Mouse (Mus musculus): ENCODE results near the gene Prkcd.

Gene Prkcd

GRCm38 (mm10) chr14:30625856-30626726 is at the start of gene Prkcd:
Gene Prkcd, minus strand, starts transcription at chr14:30626210.
- DNase-seq, result peak; percentile 69

DNA sequence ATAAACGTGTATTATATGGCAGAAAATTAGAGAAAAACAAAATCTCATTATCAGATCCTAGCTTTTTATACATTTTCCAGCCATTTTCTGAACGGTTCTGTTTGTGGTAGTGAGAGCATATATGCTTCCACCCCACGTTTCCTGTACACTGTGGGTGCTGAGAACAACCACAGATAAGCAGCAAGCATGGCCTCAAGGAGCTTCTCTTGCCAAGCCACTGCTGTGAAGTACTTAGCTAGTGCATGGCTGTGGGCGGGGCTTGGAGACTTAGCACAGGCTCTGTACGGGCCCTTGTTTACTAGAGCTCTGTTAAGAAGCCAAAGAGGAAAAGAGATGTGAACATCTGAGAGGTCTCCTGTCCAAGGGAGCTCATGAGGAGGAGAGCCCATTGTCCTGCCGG is 48.9 kb upstream of the Prkcd start:
- no peak for DNase-seq

DNA sequence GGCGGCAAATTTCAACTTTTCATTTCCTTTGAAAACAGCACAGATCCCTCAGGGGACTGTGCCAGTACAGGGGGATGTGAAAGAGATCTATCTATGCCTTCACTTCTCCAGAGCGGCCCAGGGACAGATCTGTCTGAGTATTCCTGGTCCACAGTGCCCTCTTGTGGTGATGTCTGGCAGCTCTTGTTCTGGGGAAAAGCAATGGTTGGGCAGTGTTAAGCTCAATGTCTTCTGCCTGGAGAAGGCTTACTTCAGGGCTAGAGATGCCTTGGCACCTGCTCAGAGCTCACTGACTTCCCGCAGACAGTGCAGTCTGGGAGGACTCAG is 45.9 kb upstream of the Prkcd start:
- peak; percentile 68 for DNase-seq

DNA sequence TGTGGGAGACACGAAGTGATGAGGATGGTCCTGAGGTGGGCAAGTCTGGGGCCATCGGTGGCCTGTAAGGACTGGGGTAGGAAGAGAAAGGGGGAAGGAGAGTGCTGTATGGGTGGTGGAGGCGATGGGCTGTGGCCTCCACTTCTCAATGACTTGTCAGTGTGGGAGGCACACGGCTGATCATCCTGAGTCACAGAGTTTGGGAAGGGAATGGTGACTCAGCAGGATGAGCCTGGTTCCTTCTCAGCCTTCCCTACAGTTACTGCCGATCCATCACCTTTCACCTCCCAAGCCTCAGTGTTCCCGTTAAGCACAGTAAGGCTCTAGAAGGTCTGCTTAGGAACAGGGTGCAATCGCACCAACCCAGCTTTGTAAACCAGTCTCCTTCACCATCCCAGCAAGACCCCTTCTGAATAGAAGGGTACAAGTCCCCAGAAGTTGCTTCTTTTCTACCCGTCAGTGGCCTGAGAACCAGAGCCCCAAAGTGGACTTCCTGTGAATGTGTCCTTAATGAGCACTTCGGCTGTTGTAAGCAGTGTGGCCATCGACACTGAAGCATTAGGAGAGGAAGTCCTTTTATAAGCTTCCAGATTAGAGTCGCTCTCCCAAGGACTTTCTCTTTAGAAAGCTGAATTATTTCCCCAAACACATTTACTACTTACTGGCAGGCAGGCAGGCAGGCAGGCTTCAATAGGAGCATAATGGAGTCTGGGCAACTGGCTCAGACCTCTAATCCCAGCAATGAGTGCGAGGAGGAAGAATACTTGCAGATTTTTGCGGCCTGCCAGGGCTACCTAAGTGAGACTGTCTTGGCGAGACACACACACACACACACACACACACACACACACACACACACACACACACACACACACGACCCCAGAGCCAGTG is 45.3 kb upstream of the Prkcd start:
- DNase-seq, result no peak

DNA sequence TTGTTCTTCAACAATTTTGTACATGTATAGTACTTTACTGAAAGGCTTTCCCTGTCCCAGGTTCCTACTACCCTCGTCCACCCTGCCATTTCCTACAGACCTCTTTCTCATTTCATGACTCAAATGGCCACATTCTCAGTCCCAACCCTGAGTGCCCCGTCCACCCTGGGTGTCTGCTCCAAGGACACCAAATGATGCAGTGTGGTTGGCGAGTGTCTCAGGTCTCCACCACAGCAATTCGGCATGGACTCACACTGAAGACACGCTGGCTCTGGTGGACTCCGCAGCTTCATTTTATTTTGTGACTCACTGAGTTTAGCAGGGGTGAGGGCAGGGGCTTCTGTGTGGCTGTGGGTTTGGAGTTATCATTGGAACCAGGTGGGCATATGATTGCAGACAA is 44.2 kb upstream of the Prkcd start:
- no peak for DNase-seq

DNA sequence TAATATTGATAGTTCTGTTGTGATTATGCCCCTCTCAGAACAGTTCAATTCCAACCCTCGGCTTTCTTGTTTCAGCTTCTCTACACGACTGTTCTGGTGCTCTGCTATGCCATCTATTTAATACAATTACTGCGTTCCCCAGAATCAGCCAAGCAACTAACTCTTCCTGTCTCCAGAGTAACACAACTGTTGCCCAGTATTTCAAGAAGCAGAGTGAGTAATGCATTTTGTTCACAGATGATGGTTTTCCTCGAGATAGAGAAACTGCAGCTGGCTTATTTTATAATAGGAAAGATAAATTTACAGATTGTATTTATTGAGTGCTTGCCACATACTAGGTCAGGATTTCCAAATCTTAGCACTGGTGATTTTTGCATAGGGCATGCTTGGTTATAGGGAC is 40.6 kb upstream of the Prkcd start:
- DNase-seq, result no peak

- DNase-seq, result no peak
These were observed 40.1 kb upstream of the Prkcd start for GRCm38 (mm10) chr14:30666061-30666460.

DNA sequence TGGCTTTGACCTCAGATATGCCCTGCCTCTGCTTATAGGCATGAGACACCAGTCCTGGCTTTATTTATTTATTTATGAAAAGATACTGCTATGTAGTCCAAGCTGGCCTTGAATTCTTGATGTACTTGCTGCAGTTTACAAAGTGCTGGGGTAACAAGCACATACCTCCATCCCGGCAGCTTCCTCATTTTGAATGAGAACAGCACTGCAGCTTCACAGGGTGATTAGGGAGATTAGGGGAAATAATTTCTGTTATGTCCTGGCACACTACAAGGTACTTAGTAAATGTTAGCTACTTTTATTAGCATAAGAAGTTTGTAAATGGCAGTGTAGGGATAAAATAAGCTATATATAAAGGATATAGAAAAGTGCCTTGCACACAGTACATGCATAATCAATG is 29.5 kb upstream of the Prkcd start:
- DNase-seq, result no peak

GRCm38 (mm10) chr14:30654691-30655228 is 28.8 kb upstream of the Prkcd start:
- no peak for DNase-seq

DNA sequence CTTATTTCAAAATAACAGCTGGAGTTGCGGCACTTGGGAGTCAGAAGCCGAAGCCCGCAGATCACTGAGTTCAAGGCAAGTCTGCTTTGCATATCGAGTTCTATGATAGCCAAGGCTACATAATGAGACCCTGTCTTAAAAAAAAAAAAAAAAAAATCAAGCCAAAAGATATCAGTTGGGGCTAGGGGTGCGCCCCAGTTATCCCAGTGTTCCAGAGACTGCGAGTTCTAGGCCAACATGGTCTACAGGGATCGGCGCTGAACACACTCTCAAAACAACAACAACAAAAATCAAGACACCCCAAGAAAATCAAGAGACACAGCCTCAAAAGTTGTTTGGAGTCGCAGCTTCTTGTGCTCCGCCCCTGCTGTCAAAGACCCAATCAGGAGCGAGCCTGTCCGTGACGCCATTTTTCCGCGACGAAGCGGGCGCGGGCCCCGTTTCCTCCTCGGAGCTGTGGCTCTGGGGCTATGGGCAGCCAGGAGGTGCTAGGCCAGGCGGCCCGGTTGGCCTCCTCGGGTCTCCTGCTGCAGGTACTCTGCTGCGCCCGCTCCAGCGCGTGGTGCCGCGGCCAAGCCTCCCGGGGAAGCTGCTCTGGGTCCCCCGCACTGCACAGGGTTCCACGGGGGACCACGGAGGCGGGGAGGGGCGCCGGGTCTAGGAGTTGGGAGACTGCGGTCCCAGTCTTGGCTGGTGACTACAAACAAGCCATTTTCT is 28.1 kb upstream of the Prkcd start, which contains the start of gene Rft1:
Gene Rft1 (plus strand): TSS at position 418 of the 717 bp plus-strand sequence.
- peak; percentile 95 for DNase-seq

GRCm38 (mm10) chr14:30650969-30651368 is 25.0 kb upstream of the Prkcd start:
- DNase-seq, result peak; percentile 42

DNA sequence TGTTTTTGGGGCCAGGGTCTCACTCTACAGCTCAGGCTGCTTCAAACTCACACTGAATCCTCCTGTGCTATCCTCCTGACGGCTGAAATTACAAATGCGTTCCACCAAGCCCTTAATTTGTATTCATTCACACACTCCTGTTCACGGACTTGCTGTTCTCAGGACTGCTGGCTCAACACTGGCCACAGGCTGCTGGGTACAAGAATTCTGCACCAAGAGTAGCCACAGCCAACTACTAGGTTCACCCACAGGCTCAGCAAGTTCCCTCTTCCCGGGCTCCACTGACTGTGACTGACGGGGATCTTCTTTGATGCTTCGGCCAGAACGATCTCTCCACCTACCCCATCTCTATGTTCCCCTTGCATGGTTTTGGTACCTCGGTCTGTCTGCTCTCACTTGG is 23.7 kb upstream of the Prkcd start:
- no peak for DNase-seq

DNA sequence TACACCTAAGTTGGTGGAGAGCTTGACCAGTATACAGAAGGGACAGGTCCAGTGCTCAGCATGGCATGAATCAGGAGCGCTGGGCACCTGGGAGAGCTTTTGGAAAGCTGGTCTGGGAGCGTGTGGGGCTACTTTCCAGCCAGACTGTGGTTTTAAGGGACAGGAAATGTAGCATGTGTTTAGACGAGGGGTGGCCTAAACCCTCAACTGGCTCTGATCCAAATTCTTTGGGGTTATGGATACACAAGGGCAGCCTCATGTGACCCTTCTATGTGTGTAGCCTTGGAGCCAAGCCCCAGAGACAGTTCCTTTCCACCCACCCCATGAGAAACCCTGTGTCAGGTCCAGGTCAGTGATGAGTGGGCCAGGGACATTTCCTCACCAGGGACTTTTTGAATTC is 22.5 kb upstream of the Prkcd start:
- DNase-seq, result no peak

DNA sequence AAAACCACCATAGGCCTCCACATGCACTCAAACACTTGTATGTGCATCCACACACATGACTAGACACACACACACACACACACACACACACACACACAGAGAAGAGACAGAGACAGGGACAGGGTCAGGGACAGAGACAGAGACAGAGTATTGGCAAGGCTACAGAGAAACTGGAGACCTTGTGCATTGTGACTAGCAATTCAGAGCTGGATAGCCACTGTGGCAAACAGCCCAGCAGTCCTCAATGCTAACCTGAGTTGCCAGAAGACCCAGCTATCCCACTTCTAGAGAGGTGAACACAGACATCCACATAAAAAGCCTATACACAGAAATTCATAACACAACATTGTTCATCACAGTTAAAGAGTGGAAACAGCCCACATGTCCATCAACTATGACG is 20.5 kb upstream of the Prkcd start:
- DNase-seq, result no peak

DNA sequence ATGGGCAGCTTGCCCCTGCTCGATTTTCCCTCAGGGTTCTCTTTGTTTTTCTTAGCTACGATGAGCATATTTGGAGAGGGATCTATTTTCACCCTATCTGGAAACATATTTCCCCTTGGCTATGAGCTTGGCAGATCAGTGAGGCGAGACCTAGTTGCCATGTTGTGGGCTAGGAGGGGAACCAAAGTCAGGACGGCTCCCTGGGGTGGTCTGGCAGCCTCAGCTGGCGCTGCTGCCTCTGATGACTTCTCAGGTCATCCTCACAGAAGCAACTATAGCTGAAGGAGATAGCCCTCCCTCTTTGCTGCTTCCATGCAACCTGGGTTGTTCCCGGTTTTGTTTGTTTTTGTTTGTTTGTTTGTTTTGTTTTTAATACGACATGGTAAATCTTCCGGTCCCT is 19.1 kb upstream of the Prkcd start:
- no peak for DNase-seq

DNA sequence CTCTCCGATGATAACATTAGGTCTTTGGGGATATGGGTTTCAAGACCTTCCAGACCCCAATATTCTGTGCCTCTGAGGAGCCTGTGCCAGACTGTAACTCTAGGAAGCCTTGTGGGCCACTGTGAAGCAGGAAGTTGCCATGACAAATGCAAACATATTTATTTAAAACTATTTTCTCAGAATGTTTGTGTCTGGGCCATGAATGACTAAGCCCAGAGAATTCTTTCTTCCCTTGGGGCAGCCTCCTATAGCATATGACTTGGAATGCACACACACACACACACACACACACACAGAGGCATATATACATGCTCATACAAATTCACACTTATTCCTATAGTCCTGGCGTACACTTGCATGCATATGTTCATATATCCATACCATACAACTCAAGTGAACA is 18.0 kb upstream of the Prkcd start:
- no peak for DNase-seq

- DNase-seq, result no peak
These were observed 15.7 kb upstream of the Prkcd start for GRCm38 (mm10) chr14:30641748-30642147.

GRCm38 (mm10) chr14:30638686-30639085 is 12.7 kb upstream of the Prkcd start:
- DNase-seq, result no peak

DNA sequence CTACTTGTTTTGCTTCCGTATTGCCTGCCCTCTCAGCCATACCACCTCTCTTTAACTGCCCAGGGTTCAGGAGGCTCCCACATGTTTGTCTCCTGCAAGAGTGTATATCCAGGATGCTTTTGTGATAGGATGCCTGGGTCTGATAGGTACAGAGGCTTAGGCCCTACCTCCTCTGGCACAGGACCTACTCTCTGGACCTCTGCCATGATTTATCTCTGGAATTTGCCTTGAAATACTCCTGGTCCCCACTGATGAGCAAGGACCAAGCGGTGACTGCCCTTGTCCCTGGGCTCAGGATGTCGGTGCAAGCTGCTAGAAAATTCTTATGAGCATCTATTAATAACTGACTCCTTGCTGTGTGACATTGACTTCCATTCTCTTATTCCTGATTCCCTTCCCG is 12.0 kb upstream of the Prkcd start:
- DNase-seq, result no peak

DNA sequence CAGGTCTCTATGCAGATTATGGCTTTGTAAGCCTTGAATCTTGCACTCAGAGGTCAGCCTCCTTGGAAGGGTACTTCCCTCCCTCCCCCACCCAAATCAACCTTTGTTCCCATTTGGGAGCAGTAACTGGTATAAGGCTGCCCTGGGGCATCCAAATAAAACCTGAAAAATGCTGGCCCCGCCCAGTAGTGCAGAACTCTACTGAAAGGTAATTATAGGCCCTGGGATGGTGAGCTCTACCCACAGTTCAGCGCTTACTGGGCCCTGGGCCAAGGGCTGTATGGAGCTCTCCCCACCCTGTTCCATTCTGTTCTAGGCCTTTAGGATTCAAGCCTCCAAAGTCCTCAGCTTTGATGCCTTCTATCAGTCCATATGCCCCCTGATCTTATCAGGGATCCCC is 11.1 kb upstream of the Prkcd start:
- DNase-seq, result no peak

DNA sequence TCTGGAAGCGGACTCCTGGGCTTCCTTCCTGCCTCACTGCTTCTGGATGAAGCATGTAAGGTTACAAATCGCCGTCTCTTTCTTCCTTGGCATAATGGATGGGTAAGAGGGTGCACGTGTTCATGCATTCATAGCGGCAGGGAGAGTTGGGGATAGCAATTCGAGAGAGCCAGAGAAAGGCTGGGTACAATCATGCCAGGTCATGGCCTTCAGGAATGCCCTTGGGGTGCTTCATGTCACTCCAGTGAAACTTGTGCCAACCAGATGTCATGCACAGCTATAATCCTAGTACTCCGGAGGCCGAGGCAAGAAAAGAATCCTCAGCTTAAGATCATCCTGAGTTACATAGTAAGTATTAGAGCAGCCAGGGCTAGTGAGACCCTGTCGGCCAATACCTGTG is 10.5 kb upstream of the Prkcd start:
- no peak for DNase-seq

DNA sequence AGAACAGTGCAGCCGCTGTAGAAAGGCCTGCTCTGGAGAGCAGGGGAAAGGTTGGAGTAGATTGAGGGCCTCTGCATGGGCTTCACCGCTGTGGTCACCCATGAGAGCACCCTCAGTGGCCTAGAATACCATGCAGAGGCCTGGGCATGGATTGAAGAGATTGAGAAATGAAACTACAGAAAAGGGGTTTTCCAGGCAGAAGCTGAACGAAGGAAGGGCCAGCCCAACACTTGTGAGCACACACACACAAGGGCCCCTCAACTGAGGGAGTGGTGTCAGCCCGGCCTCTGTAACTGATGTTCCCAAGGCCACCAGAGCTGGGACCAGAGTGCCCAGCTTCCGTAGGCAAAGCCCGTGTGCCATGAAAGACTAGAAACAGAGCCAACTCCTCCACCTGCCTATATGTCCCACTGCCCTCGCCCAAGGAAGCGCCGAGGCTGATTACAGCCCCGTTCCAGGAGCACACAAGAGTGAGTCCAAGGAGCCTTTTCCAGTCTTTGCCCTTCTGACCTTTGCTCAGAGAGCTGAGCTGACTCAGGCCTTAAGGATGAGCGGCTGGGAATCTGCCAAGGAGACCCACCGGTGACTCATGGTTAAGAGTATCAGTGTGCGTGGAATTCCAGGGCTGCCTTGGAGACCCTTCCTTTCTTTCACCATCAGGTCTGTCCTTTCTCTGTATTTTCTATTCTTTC is 9.4 kb upstream of the Prkcd start:
- no peak for DNase-seq

- no peak for DNase-seq
These were observed 8.4 kb upstream of the Prkcd start for GRCm38 (mm10) chr14:30634418-30634817.

All from cerebellum, adult 11-12 months (tissue).